Mouse (Mus musculus) embryonic fibroblast, embryonic 13.5 days (primary cell): Measurements from ENCODE around the gene Pdlim7. TPM values are rescaled to one million over a fixed set of nuclear protein-coding genes. Genes with fewer than 3 reads are reported as not detected.
A peak's percentile ranks its signal among the peaks of the same experiment; 100 is the strongest.

ENCODE experiments used
- H3K27ac ChIP-seq: 2 replicates; pipeline ENCODE4 v1.5.1; 2012; ENCODE audit warnings: low read length, control low read depth, inconsistent platforms; ENCODE audit not compliant: insufficient read depth
- H3K4me1 ChIP-seq: 2 replicates; pipeline ENCODE4 v1.6.1; 2011; ENCODE audit warnings: low read length; ENCODE audit not compliant: control insufficient read depth, insufficient read depth
- H3K4me3 ChIP-seq: 2 replicates; pipeline ENCODE4 v1.5.1; 2011; ENCODE audit warnings: mild to moderate bottlenecking, control low read depth, low read length; ENCODE audit not compliant: insufficient read depth
- CTCF ChIP-seq: IDR thresholded peaks from 2 replicates; pipeline ENCODE4 v1.5.1; 2011; ENCODE audit warnings: mild to moderate bottlenecking, control low read depth, low read length, moderate library complexity, borderline replicate concordance; ENCODE audit not compliant: insufficient read depth
- POLR2A ChIP-seq: IDR thresholded peaks from 2 replicates; pipeline ENCODE4 v1.6.1; 2011; ENCODE audit warnings: low read depth, mild to moderate bottlenecking, control low read depth, low read length, moderate library complexity
- polyA plus RNA-seq: library from polyadenylated mRNA; stranded (reverse); fragments of >200 nt; gene quantifications from 2 replicates; pipeline ENCODE4 v1.2.4, GENCODE M21; 2011; ENCODE audit warnings: low read depth; ENCODE audit not compliant: missing spikeins, insufficient read length

Gene Pdlim7
- polyA plus RNA-seq, 1 experiment: 132 TPM

GRCm38 (mm10) chr13:55471156-55471818, 42.2 kb downstream of the Pdlim7 start:
- 0 out of 2 replicates have a peak, but pooled peaks have one; percentile 18 for TF ChIP-seq POLR2A
- peak; percentile 55 for TF ChIP-seq CTCF
- 0 out of 2 replicates have a peak overlapping the region, but pooled peaks have one; percentile 18 for H3K27ac ChIP-seq
- peak overlapping the region; percentile 42 for H3K4me3 ChIP-seq
- no peaks in the 10 kb centered on the region; the same call in 1 of the 2 replicates for H3K4me1 ChIP-seq

- H3K4me3 ChIP-seq: no peak overlapping the region
- H3K4me1 ChIP-seq: 0 out of 2 replicates have a peak, but pooled peaks cover 4% of the 10 kb centered on the region
- no peak overlapping the region for H3K27ac ChIP-seq
- TF ChIP-seq POLR2A (no peak), CTCF (no peak)
Measured at GRCm38 (mm10) chr13:55470372-55470771, 43.1 kb downstream of the Pdlim7 start.

GRCm38 (mm10) chr13:55468851-55469560, 44.5 kb downstream of the Pdlim7 start:
- no peak overlapping the region for H3K27ac ChIP-seq
- H3K4me1 ChIP-seq: 0 out of 2 replicates have a peak, but pooled peaks cover 7% of the 10 kb centered on the region
- TF ChIP-seq POLR2A (no peak), CTCF (no peak)
- H3K4me3 ChIP-seq: no peak overlapping the region

- Histone ChIP-seq H3K4me3 (no peak overlapping the region), H3K27ac (no peak overlapping the region), H3K4me1 (0 out of 2 replicates have a peak, but pooled peaks cover 10% of the 10 kb centered on the region)
- TF ChIP-seq CTCF (no peak), POLR2A (no peak)
Measured at GRCm38 (mm10) chr13:55465830-55466440, 47.5 kb downstream of the Pdlim7 start.

- H3K27ac ChIP-seq: peak overlapping the region; percentile 25
Measured at GRCm38 (mm10) chr13:55465184-55465583, 48.3 kb downstream of the Pdlim7 start.

GRCm38 (mm10) chr13:55464027-55464884, 49.2 kb downstream of the Pdlim7 start, which contains the start of gene Prr7:
Gene Prr7 (plus strand): TSS chr13:55464267.
- Histone ChIP-seq H3K4me1 (0 out of 2 replicates have a peak, but pooled peaks cover 10% of the 10 kb centered on the region), H3K4me3 (peak within 1 kb of the TSS; percentile 68), H3K27ac (peak within 1 kb of the TSS; percentile 87)
- peak; percentile 29 for TF ChIP-seq POLR2A
- no peak for TF ChIP-seq CTCF

More at GRCm38 (mm10) chr13:55465184-55465583, 48.3 kb downstream of the Pdlim7 start:
- Histone ChIP-seq H3K4me1 (0 out of 2 replicates have a peak, but pooled peaks cover 10% of the 10 kb centered on the region), H3K4me3 (peak overlapping the region; percentile 68)
- TF ChIP-seq POLR2A: no peak

GRCm38 (mm10) chr13:55463399-55464026, 50.0 kb downstream of the Pdlim7 start:
- Histone ChIP-seq H3K4me1 (0 out of 2 replicates have a peak, but pooled peaks cover 10% of the 10 kb centered on the region), H3K27ac (no peak overlapping the region), H3K4me3 (peak overlapping the region; percentile 68; the same call in 1 of the 2 replicates)
- TF ChIP-seq CTCF (no peak), POLR2A (no peak)

- TF ChIP-seq POLR2A (no peak), CTCF (no peak)
- Histone ChIP-seq H3K27ac (no peak overlapping the region), H3K4me3 (no peak overlapping the region), H3K4me1 (0 out of 2 replicates have a peak, but pooled peaks cover 10% of the 10 kb centered on the region)
Measured at GRCm38 (mm10) chr13:55462965-55463364, 50.5 kb downstream of the Pdlim7 start.
